Mouse (Mus musculus): ENCODE measurements around the gene Gipc2.

- TF ChIP-seq CTCF (IDR thresholded peaks at IDR 0.05; ENCODE audit: low read depth, low read length) (peak; percentile 70), EP300 (IDR thresholded peaks at IDR 0.05; ENCODE audit: insufficient read depth, low read depth, low read length) (no peak), POLR2A (IDR thresholded peaks at IDR 0.05; ENCODE audit: insufficient read depth, low read length) (no peak)
These were observed 54.9 kb downstream of the Gipc2 start for GRCm38 (mm10) chr3:152111081-152111480.
